Mouse (Mus musculus) myocyte (in vitro differentiated cells): ENCODE results near the gene Tspyl2.

Source experiments
- POLR2A ChIP-seq: IDR thresholded peaks from one replicate; pipeline ENCODE4 v1.6.1; 2011; ENCODE audit warnings: low read depth, mild to moderate bottlenecking, control low read depth, moderate library complexity; ENCODE audit not compliant: insufficient read length
- SRF ChIP-seq: IDR thresholded peaks from one replicate; pipeline ENCODE4 v1.6.1; 2011; ENCODE audit warnings: low read depth; ENCODE audit not compliant: control insufficient read depth, insufficient read length

DNA sequence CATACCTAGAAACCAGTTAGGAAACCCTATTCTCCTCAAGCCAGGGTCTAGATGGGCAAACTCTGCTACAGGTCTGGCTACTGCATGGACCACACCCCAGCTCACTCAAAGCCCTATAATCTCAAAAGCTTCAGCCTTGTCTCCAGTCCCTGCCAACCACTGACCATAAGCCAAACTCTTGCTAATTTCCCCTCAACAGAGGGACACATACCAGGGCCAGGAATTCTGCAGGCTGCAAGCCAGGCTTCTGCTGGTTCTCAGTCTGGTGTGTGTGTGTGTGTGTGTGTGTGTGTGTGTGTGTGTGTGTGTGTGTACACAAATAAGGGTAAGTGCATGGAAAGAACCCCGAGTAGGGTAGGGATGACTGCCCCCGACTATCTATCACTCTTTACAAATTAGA, 24.2 kb upstream of the Tspyl2 start:
- no peak for TF ChIP-seq POLR2A
- TF ChIP-seq SRF, result no peak
